Mouse (Mus musculus) left cerebral cortex, postnatal 10 days (tissue): ENCODE data around the gene Gm4756. TPM values are rescaled to one million over a fixed set of nuclear protein-coding genes. Genes with fewer than 3 reads are reported as not detected.
"Not testable (repeated sequence)": the region's sequence is repeated elsewhere in the genome, so short reads cannot be mapped to it uniquely, and the experiment has no call there.

Experiments
- DNase-seq, 2 experiments: peaks; one replicate each; pipeline ENCODE4 v3.0.0; 2021 to 2022; ENCODE audit warnings: low spot score in 2 of 2, mixed read lengths in 1 of 2; ENCODE audit errors: extremely low spot score in 1 of 2
- intact Hi-C: fragments of 180-260 bp; cut with DNase I; formaldehyde crosslinking; loops from one replicate; pipeline ENCODE4 v1.15.1; 2025
- total RNA-seq, 2 experiments: library from RNA; stranded (reverse); gene quantifications; 2 replicates each; pipeline ENCODE4 v1.2.3; 2021

Gm4756 gene
- total RNA-seq = not detected

DNA sequence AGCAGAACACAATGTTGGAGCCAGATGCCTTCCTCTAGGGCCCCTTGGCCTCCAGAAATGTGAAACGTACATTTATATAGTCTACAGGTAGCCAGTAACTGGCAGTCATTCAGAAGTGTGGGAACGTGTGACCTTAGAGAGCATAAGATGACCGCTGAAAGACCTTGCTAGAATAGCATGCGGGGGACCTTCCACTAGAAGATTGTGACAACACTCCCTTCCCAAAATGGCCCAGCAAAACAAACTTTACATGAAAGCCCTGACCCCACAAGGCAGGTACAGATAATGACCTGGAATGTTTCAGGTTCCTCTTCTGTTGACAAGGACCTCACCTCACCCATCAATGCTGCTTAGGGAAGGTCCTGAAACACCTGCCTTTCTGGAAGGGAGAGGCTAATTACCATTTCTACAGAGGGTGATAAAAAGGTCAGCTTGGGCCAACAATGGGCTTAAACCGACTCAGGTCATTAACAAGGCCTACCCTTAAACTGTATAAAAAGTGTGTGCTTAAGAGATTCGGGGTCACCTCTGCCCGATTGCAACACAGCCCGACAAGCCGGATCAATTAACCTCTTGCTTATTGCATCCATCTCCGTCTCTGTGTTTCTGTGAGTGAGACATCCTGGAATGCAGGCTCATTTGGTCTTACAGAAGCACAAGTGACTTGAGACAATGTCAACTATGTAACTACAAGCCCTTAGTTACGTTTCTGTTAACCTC lies at the start of gene Gm4756:
TSS of gene Gm4756 (minus strand) at position 51 of the 720 bp plus-strand sequence.
- intact Hi-C loops = loop anchor here (10.0 kb wide), 2 partner anchors 135 to 545 kb away; no protein-coding TSS in a partner anchor
- no peak for DNase-seq

DNA sequence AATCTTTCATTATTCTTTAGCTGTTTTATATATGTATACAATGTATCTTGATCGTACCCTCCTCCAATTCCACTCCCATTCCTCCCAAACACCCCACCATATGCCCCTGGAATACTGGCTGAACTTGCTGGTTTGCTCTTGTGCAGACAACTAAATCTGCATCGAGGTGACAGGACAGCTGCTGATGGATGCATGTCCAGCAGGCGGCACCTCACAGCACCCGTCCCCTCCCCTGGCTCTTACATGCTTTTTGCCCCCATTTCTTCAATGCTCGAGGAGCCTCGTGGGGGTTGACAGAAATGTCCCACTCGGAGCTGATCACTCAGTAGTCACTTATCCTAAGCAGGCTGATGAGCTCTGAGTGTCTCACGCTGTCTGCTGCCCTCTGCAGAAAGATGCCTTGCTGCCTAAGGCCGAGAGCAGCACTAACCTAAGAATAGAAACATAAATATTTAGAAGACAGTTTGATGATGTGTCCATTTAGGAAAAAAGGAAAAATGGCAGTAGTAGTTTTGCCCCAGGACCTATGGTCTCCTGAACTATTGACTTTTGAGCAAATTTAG lies 45.5 kb upstream of the Gm4756 start:
- no peak for DNase-seq
- intact Hi-C loops = loop anchor here (5.0 to 10.0 kb wide), 2 partner anchors 233 to 590 kb away; no protein-coding TSS in a partner anchor

- no peak for DNase-seq
- intact Hi-C loops = loop anchor here (5.0 to 10.0 kb wide), 2 partner anchors 232 to 590 kb away; no protein-coding TSS in a partner anchor
These were observed 45.0 kb upstream of the Gm4756 start for GRCm38 (mm10) chr12:72694438-72694837.

- intact Hi-C loops = loop anchor here (5.0 to 10.0 kb wide), 2 partner anchors 232 to 589 kb away; no protein-coding TSS in a partner anchor
- no peak for DNase-seq
These were observed 44.4 kb upstream of the Gm4756 start for GRCm38 (mm10) chr12:72693895-72694294.

GRCm38 (mm10) chr12:72688281-72688680 lies 38.8 kb upstream of the Gm4756 start:
- intact Hi-C loops, DNase-seq: not testable (repeated sequence)

- intact Hi-C loops, DNase-seq: not testable (repeated sequence)
These were observed 38.3 kb upstream of the Gm4756 start for GRCm38 (mm10) chr12:72687741-72688140.

DNA sequence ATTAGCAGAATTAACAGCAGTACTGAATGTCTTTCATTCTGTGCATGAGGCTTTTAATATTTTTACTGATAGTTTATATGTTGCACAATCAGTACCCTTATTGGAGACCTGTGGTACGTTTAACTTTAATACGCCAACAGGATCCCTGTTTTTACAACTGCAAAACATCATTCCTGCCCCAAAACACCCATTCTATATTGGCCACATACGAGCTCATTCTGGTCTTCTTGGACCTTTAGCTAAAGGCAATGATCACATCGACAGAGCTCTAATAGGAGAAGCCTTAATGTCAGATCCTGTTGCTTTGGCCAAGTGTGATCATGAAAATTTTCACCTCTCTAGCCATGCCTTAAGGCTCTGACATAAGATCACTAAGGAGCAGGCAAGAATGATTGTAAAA lies 37.1 kb upstream of the Gm4756 start:
- intact Hi-C loops, DNase-seq: not testable (repeated sequence)

- no peak for DNase-seq
- intact Hi-C loops = no loop called here
These were observed 34.2 kb upstream of the Gm4756 start for GRCm38 (mm10) chr12:72683612-72684011.

DNA sequence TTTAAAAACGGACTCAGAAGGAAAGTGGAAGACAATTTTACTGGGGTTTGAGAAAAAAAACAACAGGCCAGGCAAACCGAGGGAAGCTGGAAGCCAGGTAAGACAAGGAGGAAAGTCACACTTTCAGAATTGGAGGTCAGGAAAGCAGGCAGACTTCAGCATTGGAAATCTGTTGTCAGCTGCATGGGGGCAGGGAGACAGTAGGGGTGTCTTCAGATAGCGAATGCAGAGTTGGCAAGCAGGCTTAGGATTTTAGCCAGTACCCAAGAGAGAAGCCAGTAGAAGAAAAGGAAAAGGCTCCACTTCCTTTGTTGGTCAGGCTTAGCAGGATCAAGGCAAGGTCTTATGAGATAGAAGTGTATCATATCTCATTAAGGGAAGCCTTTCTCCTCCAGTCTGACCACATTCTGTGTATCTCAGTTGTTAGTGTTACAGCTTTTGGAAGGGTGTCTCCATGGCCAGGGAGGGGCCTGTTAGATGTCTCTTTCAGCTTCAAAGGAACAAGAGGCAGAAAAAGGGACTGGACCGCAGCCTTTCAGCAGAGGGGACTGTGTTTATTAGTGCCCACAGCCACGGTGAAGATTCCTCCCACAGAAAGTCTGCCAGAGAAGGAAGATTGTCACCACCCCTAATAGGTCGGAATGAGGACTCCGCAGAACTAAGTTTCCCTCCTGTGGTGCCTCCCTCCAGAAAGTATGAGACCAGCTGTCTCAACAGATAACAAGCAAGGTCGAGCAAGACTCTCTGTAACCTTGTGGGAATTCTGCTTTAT lies 33.2 kb upstream of the Gm4756 start:
- DNase-seq = no peak
- intact Hi-C loops = no loop called here

DNA sequence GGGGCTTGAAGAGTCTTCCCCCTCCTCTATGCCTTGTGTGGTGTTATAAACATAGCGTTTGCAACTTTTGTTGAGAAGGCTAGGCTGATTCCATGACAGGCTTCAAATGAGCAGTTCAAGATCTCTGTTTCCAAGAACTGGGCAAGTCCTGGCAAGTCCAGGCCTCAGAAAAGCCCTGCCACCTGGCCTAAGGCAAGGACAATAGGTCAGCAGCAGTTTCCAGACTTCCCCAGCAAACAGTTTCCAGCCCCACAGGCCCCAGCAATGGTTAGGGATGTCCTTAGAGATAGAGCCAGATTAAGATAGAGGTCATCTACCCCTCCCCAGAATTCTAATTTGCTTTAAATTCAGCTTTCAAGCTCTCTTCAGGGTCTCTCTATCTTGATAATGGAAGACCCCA lies 32.5 kb upstream of the Gm4756 start:
- DNase-seq = no peak
- intact Hi-C loops = no loop called here

GRCm38 (mm10) chr12:72679635-72680034 lies 30.2 kb upstream of the Gm4756 start:
- no peak for DNase-seq
- intact Hi-C loops = no loop called here

GRCm38 (mm10) chr12:72674820-72675219 lies 25.4 kb upstream of the Gm4756 start:
- intact Hi-C loops = no loop called here
- DNase-seq = peak in 1 of 2 experiments; percentile 43

GRCm38 (mm10) chr12:72674079-72674797 lies 24.8 kb upstream of the Gm4756 start:
- intact Hi-C loops = no loop called here
- no peak for DNase-seq

- intact Hi-C loops = no loop called here
- no peak for DNase-seq
These were observed 22.2 kb upstream of the Gm4756 start for GRCm38 (mm10) chr12:72671516-72672135.

DNA sequence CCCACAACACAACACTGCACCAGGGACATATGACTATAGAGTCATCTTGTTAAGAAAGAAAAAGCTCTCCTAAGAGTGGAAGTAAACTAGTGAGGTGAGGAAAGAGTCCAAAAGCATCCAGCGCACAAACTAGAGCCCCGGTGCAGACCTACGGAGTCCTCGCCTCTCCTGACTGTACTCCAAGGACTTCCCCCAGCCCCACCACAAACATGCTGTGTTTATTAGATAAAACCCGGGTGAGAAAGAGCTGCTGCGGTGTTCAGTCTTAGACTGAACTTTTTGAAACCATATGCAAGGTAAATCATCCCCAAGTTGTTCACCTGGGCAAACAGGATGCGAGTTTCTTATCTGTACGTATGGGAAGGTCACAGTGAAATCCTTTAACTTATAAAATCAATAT lies 21.5 kb upstream of the Gm4756 start:
- no peak for DNase-seq
- intact Hi-C loops = no loop called here

DNA sequence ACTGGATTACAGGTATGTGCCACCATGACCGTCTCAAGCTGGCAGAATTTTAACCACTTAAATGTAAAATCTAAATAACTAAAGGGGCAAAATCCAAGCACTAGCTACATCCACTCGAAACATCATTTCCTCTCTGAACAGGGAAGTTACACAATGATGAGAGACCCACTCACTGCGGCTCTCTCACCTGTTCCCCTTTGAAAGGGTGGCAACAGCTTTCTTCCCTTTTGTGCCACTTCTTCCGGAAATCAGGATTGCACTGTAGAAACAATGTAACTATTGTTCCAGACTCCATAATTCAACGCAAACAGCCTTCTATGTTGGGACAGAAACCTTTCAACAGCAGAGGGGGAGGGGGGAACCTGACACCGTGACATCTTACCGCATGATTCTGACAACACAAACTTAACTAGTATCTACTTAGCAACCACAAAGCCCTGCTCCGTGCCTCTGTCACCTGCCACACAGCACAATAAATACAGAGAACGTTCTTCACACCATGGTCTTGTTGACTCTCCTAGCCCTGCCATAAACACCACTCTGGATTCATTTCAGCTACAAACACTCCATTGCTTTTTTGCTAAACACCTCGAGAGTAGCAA lies 18.5 kb upstream of the Gm4756 start:
- intact Hi-C loops = no loop called here
- no peak for DNase-seq

GRCm38 (mm10) chr12:72666015-72666414 lies 16.6 kb upstream of the Gm4756 start:
- intact Hi-C loops = no loop called here
- no peak for DNase-seq

DNA sequence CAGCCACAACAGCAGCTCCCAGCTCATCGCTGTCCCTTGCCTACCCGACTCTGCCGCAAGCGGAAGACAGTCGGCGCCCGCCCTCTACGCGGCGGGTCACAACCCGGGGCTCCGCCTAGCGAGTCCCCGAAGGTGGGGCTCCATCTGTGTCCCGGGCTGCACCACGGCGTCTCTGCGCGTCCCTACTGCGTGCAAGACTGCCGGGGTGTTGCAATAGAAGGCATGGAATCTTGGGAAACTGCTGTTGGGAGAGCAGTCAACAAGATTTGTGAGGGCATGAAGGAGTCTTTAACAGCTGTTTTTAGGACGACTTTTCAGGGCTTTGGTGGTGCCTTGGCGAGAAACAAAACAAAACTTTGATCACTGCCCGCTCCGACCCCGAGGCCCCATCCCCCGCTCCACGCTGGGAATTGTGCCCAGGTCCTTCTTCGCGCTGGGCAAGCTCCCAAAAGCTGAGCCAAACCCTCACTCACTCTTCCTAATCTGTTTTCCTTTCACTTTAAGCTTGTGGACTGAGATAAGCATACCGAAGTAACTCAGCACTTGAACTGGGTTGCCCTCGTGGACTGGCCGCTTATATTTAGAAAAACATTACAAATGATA lies 15.4 kb upstream of the Gm4756 start, which contains the start of gene Dhrs7:
TSS of gene Dhrs7 (minus strand) at position 175 of the 603 bp plus-strand sequence.
- peak; percentile 60 to 92 for DNase-seq
- intact Hi-C loops = no loop called here
